Mouse (Mus musculus) liver, embryonic 15.5 days (tissue): ENCODE measurements around the gene Acacb. TPM values are rescaled to one million over a fixed set of nuclear protein-coding genes. Genes with fewer than 3 reads are reported as not detected.
A peak's percentile ranks its signal among the peaks of the same experiment; 100 is the strongest.

ENCODE experiments used
- ATAC-seq: fragments of 200-750 bp; cut with Nextera tagmentation; 2 replicates; pipeline ENCODE4 v1.8.0; 2017; ENCODE audit warnings: moderate number of reproducible peaks, mild to moderate bottlenecking, moderate library complexity; ENCODE audit not compliant: insufficient read depth
- H3K27ac ChIP-seq: fragments of 300-500 bp; sonication (generic); replicated peaks from 2 replicates; pipeline ENCODE4 v1.5.1; 2015; ENCODE audit warnings: mild to moderate bottlenecking, inconsistent platforms
- H3K27me3 ChIP-seq: fragments of 300-500 bp; sonication (generic); 2 replicates; pipeline ENCODE4 v1.6.1; 2015; ENCODE audit warnings: mild to moderate bottlenecking, inconsistent platforms
- H3K36me3 ChIP-seq: fragments of 300-500 bp; sonication (generic); replicated peaks from 2 replicates; pipeline ENCODE4 v1.6.1; 2015; ENCODE audit warnings: moderate library complexity, mild to moderate bottlenecking, inconsistent platforms
- H3K4me1 ChIP-seq: fragments of 300-500 bp; sonication (generic); replicated peaks from 2 replicates; pipeline ENCODE4 v1.6.1; 2015; ENCODE audit warnings: inconsistent platforms
- H3K4me2 ChIP-seq: fragments of 300-500 bp; sonication (generic); 2 replicates; pipeline ENCODE4 v1.6.1; 2015; ENCODE audit warnings: moderate library complexity, mild to moderate bottlenecking, inconsistent platforms
- H3K4me3 ChIP-seq: fragments of 300-500 bp; sonication (generic); replicated peaks from 2 replicates; pipeline ENCODE4 v1.5.1; 2015; ENCODE audit warnings: mild to moderate bottlenecking, inconsistent platforms
- H3K9ac ChIP-seq: fragments of 300-500 bp; sonication (generic); 2 replicates; pipeline ENCODE4 v1.6.1; 2015; ENCODE audit warnings: moderate library complexity, mild to moderate bottlenecking, inconsistent platforms
- H3K9me3 ChIP-seq: fragments of 300-500 bp; sonication (generic); replicated peaks from 2 replicates; pipeline ENCODE4 v1.6.1; 2016; ENCODE audit warnings: inconsistent platforms
- WGBS: fragments of 180-500 bp; shearing (Covaris S2); methylation state at CpG from one replicate; pipeline ENCODE4 v1.1.7; 2015; ENCODE audit warnings: mixed read lengths; ENCODE audit not compliant: insufficient replicate concordance; 5-methylcytosine and 5-hydroxymethylcytosine counted together
- polyA plus RNA-seq: library from polyadenylated mRNA; unstranded; fragments of >200 nt; fragmentation: Nextera tagmentation; extraction: Ambion mirVana; gene quantifications from 2 replicates; pipeline ENCODE4 v1.2.1, GENCODE M21; 2015

Gene Acacb
- polyA plus RNA-seq, 1 experiment from 2014 or later: 0.45 TPM

DNA sequence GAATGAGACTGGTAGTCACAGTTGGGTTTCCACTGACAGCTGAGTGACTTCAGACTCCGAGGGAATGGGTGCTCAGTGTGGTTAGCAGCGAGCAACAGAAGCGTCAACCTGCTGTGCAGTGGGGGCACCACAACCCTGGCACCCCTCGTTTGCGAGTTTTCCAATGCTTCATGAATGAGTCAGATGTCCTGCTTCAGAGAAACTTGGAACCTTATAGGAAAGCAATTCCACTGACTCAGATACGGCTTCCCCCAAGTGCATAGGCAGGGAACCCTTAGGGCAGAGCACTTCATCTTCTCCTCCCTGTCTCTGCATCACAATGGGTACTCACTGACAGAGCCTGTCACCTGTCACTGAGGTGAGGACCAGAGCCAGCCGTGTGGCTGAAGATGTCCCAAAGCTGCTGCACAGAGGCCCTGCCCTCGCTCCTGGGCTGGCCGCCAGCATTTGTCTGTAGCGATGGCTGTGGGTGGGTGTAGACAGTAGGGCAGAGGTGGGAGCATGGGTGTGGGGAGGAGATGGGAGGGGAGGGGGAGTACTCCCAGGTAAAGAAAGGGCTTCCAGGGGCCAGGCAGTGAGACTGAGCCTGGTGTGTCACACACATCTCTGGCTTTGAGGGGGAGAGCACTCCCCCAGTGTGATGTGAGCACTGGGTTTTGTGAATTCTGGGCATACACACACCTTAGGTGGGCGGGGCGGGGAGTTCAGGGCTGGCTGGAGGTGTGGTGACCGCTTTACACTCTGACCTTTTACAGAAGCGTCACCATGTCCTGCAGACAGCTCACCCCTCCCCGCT, 8.7 kb upstream of the Acacb start:
- Histone ChIP-seq H3K4me2 (no peak overlapping the region), H3K27ac (no peak overlapping the region), H3K9ac (no peak overlapping the region), H3K4me3 (no peak overlapping the region), H3K27me3 (no peaks in the 10 kb centered on the region), H3K9me3 (no peaks in the 10 kb centered on the region), H3K4me1 (peaks cover 31% of the 10 kb centered on the region), H3K36me3 (peaks cover 45% of the 10 kb centered on the region)
- no peak for ATAC-seq
- WGBS: 79% methylated on average over 15 of the region's 15 CpGs

DNA sequence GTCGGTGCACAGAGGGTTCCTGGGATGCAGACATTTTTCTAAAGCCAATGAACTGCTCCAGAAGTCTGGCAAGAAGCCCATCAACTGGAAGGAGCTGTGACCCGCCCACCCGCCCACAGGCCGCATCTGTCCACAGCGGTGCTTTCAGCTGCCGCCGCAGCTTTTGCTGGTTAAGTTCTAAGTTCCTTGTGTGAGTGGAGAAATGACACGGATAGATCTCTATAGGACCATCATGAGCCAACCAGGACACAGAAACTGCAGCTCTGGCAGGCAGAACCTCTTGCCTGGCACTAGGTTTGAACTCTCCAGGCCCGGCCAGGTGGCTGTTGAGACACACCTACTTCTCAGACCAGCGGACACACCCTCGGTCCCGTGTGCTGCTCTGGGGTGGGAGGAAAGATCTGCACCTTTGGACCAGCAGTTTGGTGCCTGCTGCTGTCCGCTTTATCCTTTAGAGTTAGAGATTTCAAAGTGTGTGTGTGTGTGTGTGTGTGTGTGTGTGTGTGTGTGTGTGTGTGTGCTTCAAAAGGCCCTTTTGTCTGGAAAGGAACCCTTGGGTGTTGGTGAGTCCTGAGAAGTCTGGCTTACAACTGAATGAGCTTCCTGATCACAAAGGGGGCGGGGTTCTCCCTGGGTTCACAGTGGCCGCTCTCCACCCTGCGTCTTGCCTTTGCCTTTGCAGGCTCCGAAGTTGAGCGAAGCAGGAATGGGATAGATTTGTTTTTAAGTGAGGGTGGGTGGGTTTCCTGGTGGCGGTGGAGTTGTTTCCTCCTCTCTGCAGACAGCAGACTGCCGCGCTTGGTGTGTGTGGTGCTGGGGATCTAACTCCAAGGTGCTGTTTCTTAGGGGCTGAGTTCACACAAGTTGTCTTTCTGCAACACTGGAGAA, 7.8 kb upstream of the Acacb start:
- WGBS: 74% methylated on average over 21 of the region's 21 CpGs
- Histone ChIP-seq H3K9ac (no peak overlapping the region), H3K4me2 (no peak overlapping the region), H3K4me3 (no peak overlapping the region), H3K4me1 (peaks cover 24% of the 10 kb centered on the region), H3K36me3 (peaks cover 42% of the 10 kb centered on the region), H3K27ac (0 out of 2 replicates have a peak overlapping the region, but pooled peaks have one; percentile 19), H3K9me3 (no peaks in the 10 kb centered on the region), H3K27me3 (no peaks in the 10 kb centered on the region)
- no peak for ATAC-seq

DNA sequence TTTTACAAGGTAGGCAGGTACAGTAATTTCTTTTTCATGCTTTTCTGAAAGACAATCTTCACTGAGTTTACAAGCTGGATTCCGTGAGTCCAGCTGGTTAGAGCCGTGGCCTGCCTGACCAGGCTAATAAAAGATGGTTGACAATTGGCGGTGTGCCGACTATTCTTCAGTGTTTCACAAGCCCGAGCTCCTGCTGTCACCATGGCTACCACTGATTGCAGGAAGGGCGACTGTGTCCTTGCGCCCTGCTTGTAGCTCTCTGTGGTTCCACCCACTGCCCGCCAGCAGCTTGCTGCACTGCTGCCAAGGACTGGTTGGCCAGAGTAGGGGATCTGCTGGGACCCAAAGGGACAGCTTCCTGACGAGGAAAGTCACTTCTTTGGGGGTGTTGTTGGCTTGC, 7.2 kb upstream of the Acacb start:
- H3K27me3 ChIP-seq: no peaks in the 10 kb centered on the region
- peaks cover 40% of the 10 kb centered on the region for H3K36me3 ChIP-seq
- H3K4me3 ChIP-seq: no peak overlapping the region
- 51% methylated on average over 9 of the region's 9 CpGs for WGBS
- no peak overlapping the region for H3K9ac ChIP-seq
- peak; percentile 51 for ATAC-seq
- H3K27ac ChIP-seq: no peak overlapping the region
- H3K4me1 ChIP-seq: peaks cover 17% of the 10 kb centered on the region
- H3K9me3 ChIP-seq: no peaks in the 10 kb centered on the region
- no peak overlapping the region for H3K4me2 ChIP-seq

DNA sequence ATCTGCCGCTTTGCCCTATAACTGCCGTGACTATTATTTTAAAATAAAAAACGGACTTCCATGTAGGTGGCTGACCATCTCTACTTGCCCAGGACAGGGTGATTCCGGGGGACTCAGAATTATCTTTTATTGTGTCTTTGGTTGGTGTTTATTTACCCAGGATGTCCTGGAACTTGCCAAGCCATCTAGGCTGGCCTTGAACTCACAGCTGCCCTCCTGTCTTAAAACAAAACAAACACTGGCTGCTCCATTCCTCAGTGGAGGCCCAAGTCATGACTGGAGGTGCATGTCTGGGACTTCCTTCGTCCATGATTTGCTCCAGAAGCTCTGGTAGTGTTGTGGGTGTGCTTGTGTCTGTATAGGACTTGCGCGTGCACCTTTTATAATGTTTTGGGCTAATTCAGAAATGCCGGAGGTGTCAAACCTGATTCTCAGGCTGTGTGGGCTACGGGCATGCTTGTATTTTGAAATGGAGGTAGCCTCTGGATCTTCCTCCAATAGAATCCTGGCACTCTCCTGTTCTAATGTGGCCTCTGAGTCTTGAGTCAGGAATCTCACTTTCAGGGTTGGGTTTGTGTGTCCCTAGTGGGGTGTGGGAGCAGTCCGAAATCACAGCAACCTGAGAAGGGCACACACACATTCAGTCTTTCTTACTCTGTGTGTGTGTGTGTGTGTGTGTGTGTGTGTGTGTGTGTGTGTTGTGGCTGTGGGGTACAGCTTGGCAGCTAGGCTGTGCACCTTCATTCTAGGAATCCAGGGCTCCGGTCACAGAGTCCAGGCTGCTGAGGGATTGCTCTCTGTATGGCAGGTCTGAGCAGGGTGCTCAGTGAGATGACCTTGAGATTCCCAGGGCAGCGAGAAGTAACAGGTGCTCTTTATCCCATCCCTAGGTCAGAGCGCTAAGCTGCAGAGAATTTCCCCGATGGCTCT, 973 bp downstream of the Acacb start:
- no peak overlapping the region for H3K9ac ChIP-seq
- 0 out of 2 replicates have a peak, but pooled peaks cover 11% of the 10 kb centered on the region for H3K4me1 ChIP-seq
- H3K27me3 ChIP-seq: no peaks in the 10 kb centered on the region
- H3K9me3 ChIP-seq: no peaks in the 10 kb centered on the region
- H3K36me3 ChIP-seq: no peaks in the 10 kb centered on the region
- ATAC-seq: no peak
- WGBS: 66% methylated on average over 14 of the region's 14 CpGs
- no peak overlapping the region for H3K27ac ChIP-seq
- no peak overlapping the region for H3K4me2 ChIP-seq
- no peak overlapping the region for H3K4me3 ChIP-seq

DNA sequence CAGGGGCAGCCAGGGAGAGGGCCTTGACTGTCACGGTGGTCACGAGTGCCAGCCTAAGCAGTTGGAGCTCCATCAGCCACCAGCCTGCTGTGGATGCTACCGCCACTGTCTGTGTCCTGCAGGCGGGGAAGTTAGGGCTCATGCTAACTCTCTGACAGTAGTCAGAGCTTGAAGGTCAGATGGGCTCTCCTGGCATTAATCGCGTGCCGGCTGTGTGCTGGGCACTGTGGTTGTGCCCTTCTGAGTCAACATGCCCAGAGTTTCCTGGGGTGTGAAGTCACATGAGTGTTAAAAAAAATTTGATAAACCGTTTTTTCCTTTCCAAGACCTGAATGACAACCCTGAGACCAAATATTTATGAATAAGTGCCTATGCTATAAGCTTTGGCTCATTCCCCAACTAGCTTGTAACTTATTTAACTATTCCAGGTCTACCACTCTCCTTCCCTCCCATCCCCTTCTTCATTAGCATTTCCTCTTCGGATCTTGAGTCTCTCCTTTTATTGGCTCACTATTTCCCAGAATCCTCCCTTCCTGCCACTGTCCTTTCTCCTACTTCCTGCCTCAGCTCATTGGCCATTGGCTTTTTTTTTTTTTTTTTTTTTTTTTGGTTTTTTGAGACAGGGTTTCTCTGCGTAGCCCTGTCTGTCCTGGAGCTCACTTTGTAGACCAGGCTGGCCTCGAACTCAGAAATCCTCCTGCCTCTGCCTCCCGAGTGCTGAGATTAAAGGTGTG, 6.2 kb downstream of the Acacb start:
- WGBS: 63% methylated on average over 12 of the region's 12 CpGs

DNA sequence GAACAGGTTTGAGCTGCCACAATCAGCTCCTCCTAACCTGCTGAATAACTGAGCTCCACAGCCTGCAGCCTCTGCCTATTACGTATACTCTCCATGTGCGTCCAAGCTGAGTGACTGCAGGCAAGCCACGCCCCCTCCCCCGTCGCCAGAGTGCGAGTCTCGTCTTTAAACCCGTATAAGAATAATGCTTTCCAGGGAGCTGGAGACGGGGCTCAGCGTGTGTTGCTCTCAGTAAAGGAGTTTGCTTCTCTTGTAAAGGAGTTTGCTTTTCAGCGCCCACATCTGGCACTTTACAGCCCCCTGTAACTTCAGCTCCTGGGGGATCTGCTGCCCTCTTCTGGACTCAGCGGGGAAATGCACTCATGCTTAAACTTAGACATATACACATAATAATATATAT, 7.2 kb downstream of the Acacb start:
- 0 out of 2 replicates have a peak overlapping the region, but pooled peaks have one; percentile 13 for H3K4me2 ChIP-seq
- no peak for ATAC-seq
- WGBS: 15% methylated on average over 12 of the region's 12 CpGs
- no peak overlapping the region for H3K4me3 ChIP-seq
- no peaks in the 10 kb centered on the region for H3K36me3 ChIP-seq
- H3K27me3 ChIP-seq: no peaks in the 10 kb centered on the region
- no peak overlapping the region for H3K9ac ChIP-seq
- H3K27ac ChIP-seq: no peak overlapping the region
- H3K4me1 ChIP-seq: peaks cover 9% of the 10 kb centered on the region; the same call in 1 of the 2 replicates
- no peaks in the 10 kb centered on the region for H3K9me3 ChIP-seq

More for the DNA sequence above, 6.2 kb downstream of the Acacb start:
- H3K27me3 ChIP-seq: no peaks in the 10 kb centered on the region
- no peak overlapping the region for H3K4me3 ChIP-seq
- H3K4me2 ChIP-seq: no peak overlapping the region
- H3K9me3 ChIP-seq: no peaks in the 10 kb centered on the region
- H3K9ac ChIP-seq: no peak overlapping the region
- H3K27ac ChIP-seq: no peak overlapping the region
- ATAC-seq: no peak
- H3K36me3 ChIP-seq: no peaks in the 10 kb centered on the region
- peaks cover 9% of the 10 kb centered on the region; the same call in 1 of the 2 replicates for H3K4me1 ChIP-seq

DNA sequence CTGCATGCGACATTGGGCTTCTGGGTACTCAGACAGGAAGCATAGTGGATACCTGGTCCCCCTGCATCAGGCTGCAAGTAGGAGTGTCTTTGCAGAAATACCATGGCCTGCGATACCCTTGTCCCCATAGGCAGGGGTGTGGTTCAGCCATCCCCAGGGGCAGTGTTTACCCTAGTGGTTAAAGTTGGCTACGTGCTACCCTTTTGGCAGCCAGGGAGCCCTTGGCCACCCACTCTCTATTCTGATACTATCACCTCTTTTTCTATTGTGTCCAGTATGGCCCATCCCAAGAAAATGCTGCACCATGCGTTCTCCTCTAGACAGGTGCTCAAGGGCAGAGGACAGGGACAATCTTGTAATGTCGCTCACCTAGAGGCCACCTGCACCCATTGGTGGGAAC, 8.4 kb downstream of the Acacb start:
- 70% methylated on average over 5 of the region's 5 CpGs for WGBS
- H3K36me3 ChIP-seq: no peaks in the 10 kb centered on the region
- H3K27me3 ChIP-seq: no peaks in the 10 kb centered on the region
- H3K4me1 ChIP-seq: peaks cover 9% of the 10 kb centered on the region; the same call in 1 of the 2 replicates
- no peak for ATAC-seq
- H3K9me3 ChIP-seq: no peaks in the 10 kb centered on the region
- H3K27ac ChIP-seq: no peak overlapping the region
- no peak overlapping the region for H3K9ac ChIP-seq
- no peak overlapping the region for H3K4me2 ChIP-seq
- no peak overlapping the region for H3K4me3 ChIP-seq

DNA sequence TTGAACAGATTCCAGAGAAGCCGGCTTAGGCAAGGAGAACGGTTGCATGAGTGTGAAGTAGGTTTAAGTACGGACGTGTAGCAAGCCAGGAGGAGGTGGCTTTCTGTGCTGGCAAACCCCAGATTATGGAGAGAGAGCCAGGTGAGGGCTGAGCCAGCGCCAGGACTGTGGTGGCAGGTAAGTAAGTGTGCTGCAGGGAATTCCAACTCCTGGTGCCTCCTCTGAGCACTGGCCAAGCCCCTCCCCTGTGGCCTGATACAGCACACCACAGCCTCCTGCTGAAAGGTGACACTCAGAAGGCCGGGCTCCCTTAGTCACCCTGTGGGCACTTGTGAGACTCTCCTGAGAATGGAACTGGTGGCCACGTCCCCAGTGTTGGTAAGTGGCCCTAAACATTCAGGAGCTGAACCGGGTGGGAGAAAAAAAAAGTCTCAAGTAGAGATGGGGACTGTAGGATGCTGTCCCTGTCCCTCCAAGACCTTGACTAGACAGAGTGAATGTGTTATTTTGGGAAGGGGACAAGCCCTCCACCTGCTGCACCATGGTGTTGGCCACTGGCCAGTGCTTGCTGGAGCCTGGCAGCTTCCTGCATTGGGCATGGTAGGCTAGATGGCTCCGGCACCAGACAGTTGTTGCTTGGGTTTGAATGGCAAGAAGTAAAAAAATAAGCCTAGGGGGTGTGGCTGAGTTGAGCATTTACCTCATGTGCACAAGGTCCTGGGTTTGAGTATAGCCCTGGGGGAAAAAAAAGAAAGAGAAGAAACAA, 9.0 kb downstream of the Acacb start:
- no peak overlapping the region for H3K4me2 ChIP-seq
- ATAC-seq: no peak
- no peaks in the 10 kb centered on the region for H3K36me3 ChIP-seq
- 54% methylated on average over 9 of the region's 9 CpGs for WGBS
- no peaks in the 10 kb centered on the region for H3K27me3 ChIP-seq
- no peaks in the 10 kb centered on the region for H3K9me3 ChIP-seq
- H3K4me1 ChIP-seq: peaks cover 9% of the 10 kb centered on the region; the same call in 1 of the 2 replicates
- no peak overlapping the region for H3K27ac ChIP-seq
- no peak overlapping the region for H3K9ac ChIP-seq
- no peak overlapping the region for H3K4me3 ChIP-seq

DNA sequence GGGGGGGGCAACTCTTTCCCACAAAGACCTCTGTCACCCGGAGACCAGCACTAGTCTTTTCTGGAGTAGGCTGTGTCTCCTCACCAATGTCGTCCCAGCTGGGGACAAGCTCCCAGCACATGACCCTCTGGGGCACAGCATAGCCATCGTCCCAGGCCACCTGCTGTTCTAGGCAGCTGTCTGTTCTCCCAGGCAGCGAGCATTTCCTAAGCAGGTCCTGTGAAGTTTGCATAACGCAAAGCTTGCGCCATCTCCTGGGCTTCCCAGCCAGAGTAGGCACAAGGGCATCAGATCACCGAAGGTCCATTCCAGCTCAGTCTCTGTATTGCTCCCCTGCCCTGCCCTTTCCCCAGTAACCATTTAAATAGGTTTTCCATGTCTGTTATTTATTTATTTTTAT, 10.9 kb downstream of the Acacb start:
- 43% methylated on average over 7 of the region's 7 CpGs for WGBS
- Histone ChIP-seq H3K36me3 (no peaks in the 10 kb centered on the region), H3K4me3 (no peak overlapping the region), H3K9me3 (no peaks in the 10 kb centered on the region), H3K4me1 (peaks cover 9% of the 10 kb centered on the region; the same call in 1 of the 2 replicates), H3K4me2 (no peak overlapping the region), H3K27me3 (no peaks in the 10 kb centered on the region), H3K9ac (no peak overlapping the region), H3K27ac (no peak overlapping the region)
- no peak for ATAC-seq
